Mouse (Mus musculus): Measurements from ENCODE around the gene Iqsec1. TPM values are rescaled to one million over a fixed set of nuclear protein-coding genes. Genes with fewer than 3 reads are reported as not detected.

Iqsec1 gene
- total and polyA plus RNA-seq, 2 experiments from 2014 or later = 12.0 to 93.7 TPM

- Histone ChIP-seq H3K9ac (replicated peaks; ENCODE audit: low read depth, low read length) (no peak overlapping the region), H3K4me1 (ENCODE audit: control insufficient read depth, insufficient read depth) (peaks cover 16% of the 10 kb centered on the region), H3K27me3 (ENCODE audit: control insufficient read depth, insufficient read depth, low read length) (no peaks in the 10 kb centered on the region), H3K4me3 (ENCODE audit: low read depth, low read length) (no peak overlapping the region), H3K4me2 (ENCODE audit: low read depth, low read length) (no peak overlapping the region), H3K27ac (ENCODE audit: low read depth) (no peak overlapping the region), H3K36me3 (replicated peaks; ENCODE audit: control insufficient read depth, insufficient read depth, low read length) (no peaks in the 10 kb centered on the region), H3K9me3 (replicated peaks; ENCODE audit: control insufficient read depth, low read length) (no peaks in the 10 kb centered on the region)
- ATAC-seq (ENCODE audit: insufficient read depth, low read depth) (peak; percentile 63; the same call in 1 of the 2 replicates), DNase-seq (ENCODE audit: low spot score) (no peak)
- TF ChIP-seq EP300 (IDR thresholded peaks at IDR 0.05; ENCODE audit: low read depth) (no peak), CTCF (IDR thresholded peaks at IDR 0.05; ENCODE audit: low read depth) (peak; percentile 42)
- WGBS = 36% methylated on average over 3 of the region's 3 CpGs
Observed at GRCm38 (mm10) chr6:90880404-90880803, 108.1 kb downstream of the Iqsec1 start.

GRCm38 (mm10) chr6:90871581-90871980, 116.9 kb downstream of the Iqsec1 start:
- H3K9me3 ChIP-seq (replicated peaks; ENCODE audit: control insufficient read depth, low read length) = no peaks in the 10 kb centered on the region
- H3K4me2 ChIP-seq (ENCODE audit: low read depth, low read length) = no peak overlapping the region
- no peak overlapping the region for H3K27ac ChIP-seq (ENCODE audit: low read depth)
- H3K9ac ChIP-seq (replicated peaks; ENCODE audit: low read depth, low read length) = no peak overlapping the region
- no peaks in the 10 kb centered on the region for H3K36me3 ChIP-seq (replicated peaks; ENCODE audit: control insufficient read depth, insufficient read depth, low read length)
- no peak overlapping the region for H3K4me3 ChIP-seq (ENCODE audit: low read depth, low read length)
- WGBS = 57% methylated on average over 8 of the region's 8 CpGs
- no peaks in the 10 kb centered on the region for H3K27me3 ChIP-seq (ENCODE audit: control insufficient read depth, insufficient read depth, low read length)
- TF ChIP-seq CTCF (IDR thresholded peaks at IDR 0.05; ENCODE audit: low read depth) (no peak), EP300 (IDR thresholded peaks at IDR 0.05; ENCODE audit: low read depth) (no peak)
- ATAC-seq (ENCODE audit: insufficient read depth, low read depth) (no peak), DNase-seq (ENCODE audit: low spot score) (no peak)
- H3K4me1 ChIP-seq (ENCODE audit: control insufficient read depth, insufficient read depth) = no peaks in the 10 kb centered on the region

- Histone ChIP-seq H3K27ac (ENCODE audit: low read depth) (no peak overlapping the region), H3K27me3 (ENCODE audit: control insufficient read depth, insufficient read depth, low read length) (no peaks in the 10 kb centered on the region), H3K4me2 (ENCODE audit: low read depth, low read length) (no peak overlapping the region), H3K9me3 (replicated peaks; ENCODE audit: control insufficient read depth, low read length) (no peaks in the 10 kb centered on the region), H3K36me3 (replicated peaks; ENCODE audit: control insufficient read depth, insufficient read depth, low read length) (no peaks in the 10 kb centered on the region), H3K4me3 (ENCODE audit: low read depth, low read length) (no peak overlapping the region), H3K9ac (replicated peaks; ENCODE audit: low read depth, low read length) (no peak overlapping the region), H3K4me1 (ENCODE audit: control insufficient read depth, insufficient read depth) (no peaks in the 10 kb centered on the region)
- no peak for ATAC-seq (ENCODE audit: insufficient read depth, low read depth)
- 78% methylated on average over 3 of the region's 3 CpGs for WGBS
- no peak for DNase-seq (ENCODE audit: low spot score)
- TF ChIP-seq EP300 (IDR thresholded peaks at IDR 0.05; ENCODE audit: low read depth) = no peak
- no peak for TF ChIP-seq CTCF (IDR thresholded peaks at IDR 0.05; ENCODE audit: low read depth)
Observed at GRCm38 (mm10) chr6:90868033-90868432, 120.5 kb downstream of the Iqsec1 start.

GRCm38 (mm10) chr6:90861370-90861769, 127.1 kb downstream of the Iqsec1 start:
- H3K27me3 ChIP-seq (ENCODE audit: control insufficient read depth, insufficient read depth, low read length) = no peaks in the 10 kb centered on the region
- DNase-seq (ENCODE audit: low spot score) (no peak), ATAC-seq (ENCODE audit: insufficient read depth, low read depth) (no peak)
- 74% methylated on average over 1 of the region's 1 CpGs for WGBS
- H3K36me3 ChIP-seq (replicated peaks; ENCODE audit: control insufficient read depth, insufficient read depth, low read length) = no peaks in the 10 kb centered on the region
- 0 out of 2 replicates have a peak, but pooled peaks cover 7% of the 10 kb centered on the region for H3K9me3 ChIP-seq (replicated peaks; ENCODE audit: control insufficient read depth, low read length)
- H3K4me1 ChIP-seq (ENCODE audit: control insufficient read depth, insufficient read depth) = peaks cover 6% of the 10 kb centered on the region
- no peak overlapping the region for H3K4me2 ChIP-seq (ENCODE audit: low read depth, low read length)
- H3K4me3 ChIP-seq (ENCODE audit: low read depth, low read length) = no peak overlapping the region
- H3K9ac ChIP-seq (replicated peaks; ENCODE audit: low read depth, low read length) = no peak overlapping the region
- H3K27ac ChIP-seq (ENCODE audit: low read depth) = no peak overlapping the region
- no peak for TF ChIP-seq EP300 (IDR thresholded peaks at IDR 0.05; ENCODE audit: low read depth)
- TF ChIP-seq CTCF (IDR thresholded peaks at IDR 0.05; ENCODE audit: low read depth) = no peak

- DNase-seq (ENCODE audit: low spot score) = no peak
- no peak for ATAC-seq (ENCODE audit: insufficient read depth, low read depth)
Observed at GRCm38 (mm10) chr6:90857844-90858243, 130.6 kb downstream of the Iqsec1 start.

GRCm38 (mm10) chr6:90852360-90852759, 136.1 kb downstream of the Iqsec1 start:
- no peaks in the 10 kb centered on the region for H3K9me3 ChIP-seq (replicated peaks; ENCODE audit: control insufficient read depth, low read length)
- no peak overlapping the region for H3K4me2 ChIP-seq (ENCODE audit: low read depth, low read length)
- H3K9ac ChIP-seq (replicated peaks; ENCODE audit: low read depth, low read length) = no peak overlapping the region
- TF ChIP-seq CTCF (IDR thresholded peaks at IDR 0.05; ENCODE audit: low read depth) (no peak), EP300 (IDR thresholded peaks at IDR 0.05; ENCODE audit: low read depth) (no peak)
- H3K4me1 ChIP-seq (ENCODE audit: control insufficient read depth, insufficient read depth) = no peaks in the 10 kb centered on the region
- no peak overlapping the region for H3K4me3 ChIP-seq (ENCODE audit: low read depth, low read length)
- 32% methylated on average over 2 of the region's 2 CpGs for WGBS
- ATAC-seq (ENCODE audit: insufficient read depth, low read depth) = no peak
- no peak for DNase-seq (ENCODE audit: low spot score)
- H3K27me3 ChIP-seq (ENCODE audit: control insufficient read depth, insufficient read depth, low read length) = no peaks in the 10 kb centered on the region
- no peaks in the 10 kb centered on the region for H3K36me3 ChIP-seq (replicated peaks; ENCODE audit: control insufficient read depth, insufficient read depth, low read length)
- H3K27ac ChIP-seq (ENCODE audit: low read depth) = no peak overlapping the region

More at GRCm38 (mm10) chr6:90857844-90858243, 130.6 kb downstream of the Iqsec1 start:
- Histone ChIP-seq H3K4me3 (ENCODE audit: low read depth, low read length) (no peak overlapping the region), H3K36me3 (replicated peaks; ENCODE audit: control insufficient read depth, insufficient read depth, low read length) (no peaks in the 10 kb centered on the region), H3K9me3 (replicated peaks; ENCODE audit: control insufficient read depth, low read length) (0 out of 2 replicates have a peak, but pooled peaks cover 7% of the 10 kb centered on the region), H3K4me1 (ENCODE audit: control insufficient read depth, insufficient read depth) (peaks cover 6% of the 10 kb centered on the region), H3K4me2 (ENCODE audit: low read depth, low read length) (no peak overlapping the region), H3K9ac (replicated peaks; ENCODE audit: low read depth, low read length) (no peak overlapping the region), H3K27ac (ENCODE audit: low read depth) (no peak overlapping the region), H3K27me3 (ENCODE audit: control insufficient read depth, insufficient read depth, low read length) (no peaks in the 10 kb centered on the region)
- TF ChIP-seq CTCF (IDR thresholded peaks at IDR 0.05; ENCODE audit: low read depth) = no peak
- no peak for TF ChIP-seq EP300 (IDR thresholded peaks at IDR 0.05; ENCODE audit: low read depth)
- WGBS = 95% methylated on average over 1 of the region's 1 CpGs

Measured in heart, postnatal 0 days (tissue).